ENCODE assay signal across 9 mouse cellular contexts in the genomic region with DNA sequence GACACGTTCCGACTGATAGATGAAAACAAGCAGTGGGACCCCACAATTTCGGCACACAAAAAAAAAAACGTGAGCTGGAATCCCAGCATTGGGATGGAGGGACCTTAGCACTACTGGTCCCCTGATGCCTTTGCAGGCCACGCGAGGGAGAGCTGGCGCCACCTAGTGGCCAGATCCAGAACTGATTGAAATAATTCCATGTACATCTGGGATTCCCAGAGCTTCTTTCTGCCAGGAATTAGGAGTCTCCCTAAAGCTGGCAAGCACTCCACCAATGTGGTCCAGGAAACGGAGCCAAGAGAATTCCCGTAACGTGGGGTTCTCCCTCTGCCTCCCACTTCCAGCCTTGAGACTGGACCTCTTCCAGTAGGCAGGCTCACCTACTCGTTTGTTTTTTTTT. TPM values are rescaled to one million over a fixed set of nuclear protein-coding genes. Genes with fewer than 3 reads are reported as not detected.
DNase-seq lines count a peak whose midpoint lies in the region; TF ChIP-seq lines count a peak whose summit lies in the region.
"Had no signal": no experiment of that assay in that cellular context is flagged by ENCODE, and none has a peak within 500 bp of the region (broad histone marks: within the 10 kb centered on the region; RNA-seq: fewer than 3 reads in every experiment).

No protein-coding gene starts in this region.

- no peak overlapping the region for H3K4me3 ChIP-seq in CH12.LX (replicated peaks in 1 of 3; ENCODE audit: low read depth in 2 of 3, low read length in 2 of 3, poor library complexity in 1 of 3)
- H3K4me3 ChIP-seq: embryonic facial prominence, embryonic 13.5 days had no signal

- TF ChIP-seq CTCF in CH12.LX (conservative IDR thresholded peaks at IDR 0.05 in 1 of 2, IDR thresholded peaks at IDR 0.05 in 1 of 2; ENCODE audit: low read depth in 2 of 2, low read length in 2 of 2), result peak; percentile 53 to 54

- no peaks in the 10 kb centered on the region for H3K27me3 ChIP-seq in CH12.LX (replicated peaks)

- no peak overlapping the region for H3K4me2 ChIP-seq in CH12.LX (ENCODE audit: insufficient read depth, low read depth, poor library complexity, severe bottlenecking)
- H3K4me2 ChIP-seq: embryonic facial prominence, embryonic 13.5 days had no signal

- no peak overlapping the region for H3K9ac ChIP-seq in CH12.LX (ENCODE audit: insufficient read depth, low read depth)
- H3K9ac ChIP-seq: embryonic facial prominence, embryonic 13.5 days had no signal

- no peak for TF ChIP-seq POLR2A in CH12.LX (IDR thresholded peaks at IDR 0.05; ENCODE audit: low read depth, low read length)

- H3K27ac ChIP-seq in CH12.LX (ENCODE audit: insufficient read depth, low read depth), result no peak overlapping the region
- H3K27ac ChIP-seq: embryonic facial prominence, embryonic 13.5 days had no signal

- dilution Hi-C loops in CH12.LX (cut with MboI; ENCODE audit: extremely low pct_ligation_motif_present, extremely low pct_unique_long_range_greater_than_20kb, low sequenced_read_pairs), result no loop called here

- DNase-seq in CH12.LX (ENCODE audit: extremely low read depth), result peak; percentile 26
- DNase-seq in adrenal gland, adult 8-10 months, result peak; percentile 23
- peak; percentile 72 for DNase-seq in embryo, embryonic 11.5 days (ENCODE audit: low read depth, low spot score)
- DNase-seq in gastrocnemius, postnatal 4 days (ENCODE audit: low spot score in 2 of 2), result peak; percentile 67 to 80
- peak; percentile 88 for DNase-seq in layer of hippocampus, adult 11-12 months (ENCODE audit: low spot score)
- DNase-seq in lung, adult 18-20 months, result peak; percentile 53 to 57
- peak; percentile 57 for DNase-seq in ovary, postnatal 36 days (ENCODE audit: low spot score)
- peak; percentile 76 for DNase-seq in urinary bladder, postnatal 25 days (ENCODE audit: low spot score)

- no peaks in the 10 kb centered on the region for H3K4me1 ChIP-seq in CH12.LX (ENCODE audit: control insufficient read depth in 1 of 2, insufficient read depth in 2 of 2)
- H3K4me1 ChIP-seq: embryonic facial prominence, embryonic 13.5 days had no signal

- TF ChIP-seq EP300 in CH12.LX (IDR thresholded peaks at IDR 0.05; ENCODE audit: low read length), result no peak

- H3K36me3 ChIP-seq in CH12.LX (replicated peaks in 1 of 2; ENCODE audit: control insufficient read depth in 1 of 2, insufficient read depth in 1 of 2, low read length in 1 of 2), result no peaks in the 10 kb centered on the region
- H3K36me3 ChIP-seq: embryonic facial prominence, embryonic 13.5 days had no signal

- no peaks in the 10 kb centered on the region for H3K79me2 ChIP-seq in CH12.LX (replicated peaks; ENCODE audit: control insufficient read depth, extremely low read depth, insufficient read depth, poor library complexity, severe bottlenecking)

- in situ Hi-C loops in CH12.LX (cut with MboI; ENCODE audit: low pct_ligation_motif_present, low pct_unique_long_range_greater_than_20kb, low sequenced_read_pairs), result no loop called here

- peak; percentile 42 for TF ChIP-seq RAD21 in CH12.LX (IDR thresholded peaks at IDR 0.05; ENCODE audit: low read depth, low read length)

- peaks cover 8% of the 10 kb centered on the region for H3K9me3 ChIP-seq in CH12.LX (replicated peaks; ENCODE audit: low read length)
- H3K9me3 ChIP-seq: embryonic facial prominence, embryonic 13.5 days had no signal

TF ChIP-seq in CH12.LX, 34 proteins besides CTCF, POLR2A, EP300 and RAD21:
- no peak for TF ChIP-seq MAFK (IDR thresholded peaks at IDR 0.05; ENCODE audit: insufficient replicate concordance, low read length)
- TF ChIP-seq ZMIZ1 (IDR thresholded peaks at IDR 0.05; ENCODE audit: low read depth, low read length), result no peak
- TF ChIP-seq SIN3A (IDR thresholded peaks at IDR 0.05; ENCODE audit: low read length), result no peak
- TF ChIP-seq ZNF384 (IDR thresholded peaks at IDR 0.05; ENCODE audit: low read depth, low read length), result no peak
- TF ChIP-seq E2F4 (IDR thresholded peaks at IDR 0.05; ENCODE audit: insufficient replicate concordance, low read depth, low read length), result no peak
- TF ChIP-seq CHD2 (IDR thresholded peaks at IDR 0.05; ENCODE audit: low read length), result no peak
- TF ChIP-seq NRF1 (IDR thresholded peaks at IDR 0.05; ENCODE audit: low read depth, low read length), result no peak
- no peak for TF ChIP-seq JUN (IDR thresholded peaks at IDR 0.05; ENCODE audit: insufficient read depth, low read depth, low read length)
- no peak for TF ChIP-seq ZC3H11A (IDR thresholded peaks at IDR 0.05; ENCODE audit: low read depth, low read length)
- no peak for TF ChIP-seq MEF2A (IDR thresholded peaks at IDR 0.05; ENCODE audit: borderline replicate concordance, low read depth, low read length)
- TF ChIP-seq USF2 (conservative IDR thresholded peaks at IDR 0.05; ENCODE audit: low read depth, low read length), result no peak
- no peak for TF ChIP-seq MAZ (IDR thresholded peaks at IDR 0.05; ENCODE audit: low read depth, low read length)
- no peak for TF ChIP-seq BHLHE40 (IDR thresholded peaks at IDR 0.05; ENCODE audit: low read depth, low read length)

RNA-seq across cellular contexts. Expression of gene Mc3r, which starts 41.3 kb away (rescaled TPM):
- total RNA-seq in CH12.LX (2012; rRNA removed) (not detected in 2 replicates), CH12.LX (2014; rRNA removed) (not detected in 2 replicates)
- polyA plus RNA-seq in CH12.LX (2012; ENCODE audit: insufficient read length, low read depth), result not detected in 2 replicates
- total RNA-seq in adrenal gland, adult 8-10 months (2022), result not detected
- total RNA-seq in gastrocnemius, postnatal 4 days (2021), result not detected
- polyA plus RNA-seq: embryonic facial prominence, embryonic 13.5 days had no signal

Comparison
In these comparisons a context has a peak if more than half of its experiments do, and no peak if none do; other contexts are left out.
1. DNase-seq: peak in every context shown above with its lines; median percentile 88 in layer of hippocampus, adult 11-12 months; 76 in urinary bladder, postnatal 25 days; 74 in gastrocnemius, postnatal 4 days; 72 in embryo, embryonic 11.5 days; 57 in ovary, postnatal 36 days; 55 in lung, adult 18-20 months; 26 in CH12.LX; 23 in adrenal gland, adult 8-10 months.